Mouse (Mus musculus) spleen, postnatal 10 days (tissue): Measurements from ENCODE around the gene Glipr2.

Experiments
- DNase-seq, 2 experiments: peaks; one replicate each; pipeline ENCODE4 v3.0.0; 2021 to 2022; ENCODE audit warnings: low spot score in 2 of 2

Glipr2 gene

DNA sequence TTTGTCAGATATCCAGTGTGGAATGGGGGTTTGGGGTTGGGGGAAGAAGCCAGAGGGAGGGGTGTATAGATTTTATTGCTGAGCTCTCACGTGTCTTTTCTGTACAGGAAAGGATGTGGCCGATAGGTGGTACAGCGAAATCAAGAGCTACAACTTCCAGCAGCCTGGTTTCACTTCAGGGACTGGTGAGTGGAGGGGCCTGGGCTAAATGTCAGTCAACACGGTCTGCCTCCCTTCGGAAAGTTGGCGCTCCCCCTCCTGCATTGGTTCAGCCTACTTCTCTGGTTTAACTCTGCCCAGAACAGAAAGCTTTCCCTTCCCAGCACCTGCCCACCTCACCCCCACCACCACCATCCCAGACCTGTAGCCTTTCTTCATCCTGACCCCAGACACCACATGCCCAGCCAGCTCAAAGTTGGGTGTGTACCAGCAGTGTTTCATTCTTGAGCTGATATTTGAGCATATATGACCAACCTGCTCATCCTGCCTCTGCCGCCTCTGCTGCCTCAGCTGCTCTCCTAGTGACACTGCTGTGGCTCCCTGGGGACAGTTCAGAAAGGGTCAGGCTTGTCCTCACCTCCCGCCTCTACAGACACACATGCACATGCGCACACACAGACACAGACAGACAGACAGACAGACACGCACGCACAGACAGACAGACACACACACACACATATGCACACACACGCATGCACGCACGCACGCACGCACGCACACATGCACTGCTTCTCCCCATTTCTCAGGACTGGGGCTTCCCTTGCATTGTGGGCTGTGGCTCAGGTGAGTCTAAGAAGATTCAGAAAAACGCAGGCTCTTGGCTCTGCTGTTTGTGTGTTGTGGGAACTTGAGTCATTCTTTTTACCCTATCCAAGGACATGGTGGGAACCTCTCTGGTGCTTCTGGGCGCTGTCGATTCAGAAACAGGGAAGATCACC, 13.5 kb downstream of the Glipr2 start:
- DNase-seq: no peak

DNA sequence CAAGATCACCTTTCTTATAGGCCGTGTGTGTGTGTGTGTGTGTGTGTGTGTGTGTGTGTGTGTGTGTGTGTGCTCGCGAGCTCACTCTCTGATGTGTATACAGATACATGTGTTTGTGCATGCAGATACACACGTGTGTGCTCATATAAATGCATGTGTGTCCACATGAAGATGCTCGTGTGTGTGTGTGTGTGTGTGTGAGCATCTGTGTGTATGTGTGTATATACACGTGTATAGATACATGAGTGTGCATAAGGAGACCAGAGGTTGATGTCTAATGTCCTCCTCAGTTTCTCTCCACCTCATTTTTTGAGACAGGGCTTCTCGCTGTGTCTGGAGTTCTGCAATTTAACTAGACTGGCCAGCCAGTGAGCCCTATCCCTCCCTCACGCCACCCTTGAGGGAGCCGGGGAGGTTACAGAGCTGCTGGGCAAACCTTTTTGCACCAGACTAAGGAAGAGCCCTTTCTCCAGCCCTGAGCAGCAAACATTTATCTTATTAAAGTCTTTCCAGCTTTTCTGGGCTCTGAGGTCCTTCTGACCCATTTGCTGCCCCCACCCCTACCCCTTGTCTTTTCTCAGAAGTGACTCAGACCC, 14.4 kb downstream of the Glipr2 start:
- DNase-seq: no peak

DNA sequence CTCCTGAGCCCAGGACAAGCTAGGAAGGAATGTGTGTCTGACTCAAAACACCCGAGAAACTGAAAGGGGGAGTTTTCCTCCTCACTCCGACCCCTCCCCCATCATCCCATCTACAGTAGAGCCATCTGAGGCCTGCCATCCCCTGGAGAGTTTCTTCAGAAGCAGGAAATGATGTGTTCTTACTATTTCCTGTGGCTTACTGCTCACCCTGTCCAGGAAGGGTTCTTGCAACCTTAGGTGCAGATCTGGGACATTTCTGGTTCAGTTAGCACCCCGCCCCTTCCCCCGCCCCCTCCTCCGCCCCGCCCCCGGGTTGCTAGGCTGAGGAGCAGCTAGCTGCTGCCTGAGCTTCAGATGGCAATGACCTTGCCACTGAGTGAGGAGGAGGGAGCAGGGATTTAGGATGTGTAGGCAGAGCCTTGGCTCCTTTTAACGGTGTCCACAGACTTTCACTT, 15.0 kb downstream of the Glipr2 start:
- peak; percentile 22 to 49 for DNase-seq

DNA sequence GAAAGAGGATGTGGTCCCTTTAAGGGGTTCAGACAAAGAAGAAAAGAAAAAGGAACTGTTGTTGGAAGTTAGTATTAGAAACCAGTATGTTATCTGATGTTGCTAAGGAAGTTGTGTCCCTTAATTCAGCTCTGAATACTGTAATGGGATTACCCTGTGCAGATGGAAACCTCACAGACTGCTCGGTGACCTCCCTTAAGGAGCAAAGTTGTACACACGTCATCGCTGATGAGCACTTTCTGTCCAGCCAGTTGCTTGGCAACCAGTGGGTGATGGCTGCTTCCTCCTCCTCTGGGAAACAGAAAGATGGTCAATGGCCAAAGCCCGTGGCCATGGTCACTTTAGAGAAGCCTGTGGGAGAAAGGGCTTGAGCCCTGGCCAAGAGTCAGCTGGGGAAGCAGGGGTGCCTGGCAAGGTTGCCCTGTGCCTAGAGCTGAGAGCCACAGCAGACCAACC, 16.4 kb downstream of the Glipr2 start:
- peak in 1 of 2 experiments; percentile 26 for DNase-seq

DNA sequence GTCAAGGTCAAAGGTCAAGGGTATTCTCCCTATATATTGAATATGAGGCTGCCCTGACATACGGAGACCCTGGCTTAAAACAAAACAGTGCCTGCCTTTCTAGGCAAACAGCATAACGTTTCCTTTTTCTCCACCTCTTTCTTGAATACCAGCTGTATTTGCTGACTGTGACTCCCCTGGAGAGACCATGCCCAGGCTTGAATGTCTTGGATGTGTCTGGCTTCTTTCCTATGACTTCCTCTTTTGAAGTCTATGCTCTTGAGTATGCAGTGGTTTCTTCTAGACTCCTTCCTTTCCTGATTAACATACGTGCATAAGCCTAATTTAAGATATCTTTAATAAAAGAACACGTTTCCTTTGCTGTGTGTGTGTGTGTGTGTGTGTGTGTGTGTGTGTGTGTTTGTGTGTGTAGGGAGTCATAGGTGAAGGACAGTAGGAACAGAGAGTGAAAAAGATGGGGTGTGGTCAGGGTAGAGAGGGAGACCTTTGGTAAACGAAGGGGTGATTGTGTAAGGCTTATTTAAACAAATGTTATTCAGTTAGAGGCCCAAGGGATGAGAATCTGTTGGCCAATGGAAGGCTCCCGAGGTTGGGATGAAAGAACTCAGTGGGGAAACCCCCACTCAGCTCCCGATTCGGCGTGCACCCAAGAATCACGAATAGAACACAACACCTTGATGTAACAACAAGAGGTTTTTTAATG, 17.9 kb downstream of the Glipr2 start:
- no peak for DNase-seq

DNA sequence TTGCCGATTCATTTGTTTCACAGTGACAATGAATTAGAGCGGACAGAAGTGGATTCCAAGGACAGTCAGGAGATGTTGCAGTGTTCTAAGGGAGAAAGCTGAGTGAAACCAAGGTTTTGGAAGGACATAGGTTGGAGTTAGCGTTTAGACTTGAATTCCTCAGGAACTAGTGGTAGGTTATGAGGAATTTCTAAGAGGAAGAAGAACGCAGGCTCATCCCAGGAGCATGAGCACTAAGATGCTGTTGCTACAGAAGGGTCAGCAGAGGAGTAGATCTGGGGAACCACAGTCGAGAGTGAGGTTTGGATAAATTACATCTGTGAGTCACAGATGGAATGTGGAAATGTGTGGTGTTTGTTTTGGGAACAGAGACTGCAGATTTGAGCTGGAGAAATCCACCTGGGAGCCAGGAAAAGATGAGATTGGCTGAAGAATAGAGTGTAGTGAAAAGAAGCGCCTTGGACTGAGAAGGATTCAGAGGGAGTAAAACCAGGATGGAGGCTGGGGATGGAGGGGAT, 19.1 kb downstream of the Glipr2 start:
- no peak for DNase-seq

DNA sequence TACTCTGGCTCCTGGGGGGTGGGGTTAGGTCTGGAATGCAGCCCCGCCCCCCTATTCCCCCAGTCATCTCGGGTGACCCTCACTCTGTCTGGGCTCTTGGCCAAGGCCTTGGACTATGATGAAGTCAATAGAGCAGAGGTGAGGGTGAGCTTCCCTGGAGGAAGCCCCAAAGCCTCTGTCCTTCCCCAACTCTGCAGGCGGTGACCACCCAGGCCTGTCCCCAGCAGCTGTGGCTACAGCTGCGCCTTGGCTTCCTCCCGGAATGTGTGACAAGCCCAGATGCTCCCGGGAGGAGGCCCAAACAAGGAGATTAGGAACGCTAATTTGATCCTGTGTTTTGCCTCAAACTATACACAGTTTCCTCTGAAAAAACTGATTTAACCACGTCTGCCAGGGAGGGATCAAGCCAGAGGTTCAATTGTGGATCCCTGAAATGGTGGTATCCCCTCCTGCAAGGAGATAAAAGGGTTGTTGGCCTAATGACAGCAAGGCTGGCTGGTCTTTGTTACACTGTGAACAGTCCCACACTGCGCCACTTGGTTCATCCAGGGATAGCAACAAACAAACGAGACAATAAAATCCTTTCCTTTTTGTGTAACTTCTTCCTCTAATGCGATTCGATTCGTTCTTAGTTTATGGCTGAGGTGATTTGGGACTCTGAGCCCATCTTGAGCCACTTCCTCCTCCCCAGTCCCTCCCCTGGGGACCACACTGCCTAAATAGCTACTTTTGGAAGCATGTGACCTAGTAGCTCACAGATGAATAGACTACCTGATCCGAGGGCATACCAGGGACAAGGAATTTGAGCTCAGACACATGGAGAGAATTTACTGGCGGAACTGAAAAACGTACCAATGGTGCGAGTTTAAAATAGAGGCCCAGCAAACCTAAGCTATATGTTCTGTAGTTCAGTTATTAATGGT, 21.6 kb downstream of the Glipr2 start:
- DNase-seq: no peak

DNA sequence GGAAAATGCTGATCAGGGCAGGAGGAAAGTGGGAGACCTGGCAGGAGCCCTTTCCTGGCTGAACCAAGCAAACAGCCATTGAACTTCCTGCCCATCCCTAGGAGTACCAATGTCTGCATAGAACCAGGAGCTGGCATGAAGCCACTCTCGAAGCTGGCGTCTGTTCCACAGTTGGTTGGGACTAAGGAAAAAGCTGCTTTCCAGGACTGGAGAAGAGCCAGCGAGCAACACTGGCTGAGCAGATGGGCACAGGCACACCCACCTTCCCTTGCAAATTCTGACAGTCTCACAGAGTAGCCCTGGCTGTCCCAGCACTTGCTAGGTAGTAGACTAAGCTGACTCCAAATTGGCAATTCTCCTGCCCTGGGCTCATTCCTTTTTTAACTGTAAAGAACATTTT, 22.5 kb downstream of the Glipr2 start:
- peak in 1 of 2 experiments; percentile 23 for DNase-seq

DNA sequence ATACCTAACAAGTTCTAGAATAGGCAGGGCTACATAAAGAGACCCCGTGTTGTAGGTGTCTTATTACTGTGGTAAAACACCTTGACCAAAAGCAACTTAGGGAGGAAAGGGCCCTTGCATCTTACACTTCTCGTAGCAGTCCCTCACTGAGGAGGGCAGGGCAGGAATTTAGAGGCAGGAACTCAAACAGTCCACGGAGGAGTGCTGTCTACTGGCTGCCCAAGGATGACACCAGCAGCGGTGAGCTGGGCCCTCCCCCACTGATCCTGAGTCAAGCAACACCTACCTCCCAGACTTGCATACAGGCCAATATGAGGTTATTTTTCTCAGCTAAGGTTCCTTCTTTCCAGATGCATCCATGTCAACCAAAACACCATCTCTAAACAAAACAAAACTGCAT, 23.0 kb downstream of the Glipr2 start:
- DNase-seq: no peak

DNA sequence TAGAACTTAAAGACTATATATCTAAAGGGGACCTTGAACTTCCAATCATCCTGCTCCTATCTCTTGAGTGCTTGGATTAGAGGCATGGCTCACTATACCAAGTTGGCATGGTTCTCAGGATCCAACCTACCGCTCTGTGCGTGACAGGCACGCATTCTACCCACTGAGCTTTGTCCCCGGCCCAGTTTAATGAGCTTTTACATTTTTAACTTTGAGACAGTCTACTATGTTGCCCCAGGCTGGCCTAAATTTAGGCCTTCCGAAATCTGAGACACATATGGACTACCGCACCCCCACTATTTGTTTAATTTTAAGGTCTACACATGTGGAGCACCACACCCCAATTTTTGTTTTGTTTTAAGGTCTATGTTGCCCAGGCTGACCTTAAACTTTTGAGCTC, 23.6 kb downstream of the Glipr2 start:
- no peak for DNase-seq

DNA sequence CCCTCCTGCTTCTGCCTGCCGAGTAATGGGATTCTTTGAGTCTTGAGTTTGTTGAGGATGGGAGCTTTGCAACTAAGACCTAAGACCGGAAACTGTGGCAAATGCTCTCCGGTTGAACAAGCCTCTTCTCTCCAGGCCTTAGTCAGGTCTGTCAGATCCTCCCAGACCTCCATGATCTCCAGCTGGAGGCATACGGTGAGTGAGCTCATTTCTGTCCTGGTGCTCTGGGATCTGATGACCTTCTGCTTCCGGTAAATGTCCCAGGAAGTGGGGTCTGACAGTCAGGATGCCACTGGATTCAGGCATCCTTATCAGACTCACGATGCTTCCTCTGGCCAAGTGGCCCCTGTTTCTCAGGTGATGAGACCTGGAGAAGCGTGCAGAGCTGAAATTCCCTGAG, 24.1 kb downstream of the Glipr2 start:
- no peak for DNase-seq

DNA sequence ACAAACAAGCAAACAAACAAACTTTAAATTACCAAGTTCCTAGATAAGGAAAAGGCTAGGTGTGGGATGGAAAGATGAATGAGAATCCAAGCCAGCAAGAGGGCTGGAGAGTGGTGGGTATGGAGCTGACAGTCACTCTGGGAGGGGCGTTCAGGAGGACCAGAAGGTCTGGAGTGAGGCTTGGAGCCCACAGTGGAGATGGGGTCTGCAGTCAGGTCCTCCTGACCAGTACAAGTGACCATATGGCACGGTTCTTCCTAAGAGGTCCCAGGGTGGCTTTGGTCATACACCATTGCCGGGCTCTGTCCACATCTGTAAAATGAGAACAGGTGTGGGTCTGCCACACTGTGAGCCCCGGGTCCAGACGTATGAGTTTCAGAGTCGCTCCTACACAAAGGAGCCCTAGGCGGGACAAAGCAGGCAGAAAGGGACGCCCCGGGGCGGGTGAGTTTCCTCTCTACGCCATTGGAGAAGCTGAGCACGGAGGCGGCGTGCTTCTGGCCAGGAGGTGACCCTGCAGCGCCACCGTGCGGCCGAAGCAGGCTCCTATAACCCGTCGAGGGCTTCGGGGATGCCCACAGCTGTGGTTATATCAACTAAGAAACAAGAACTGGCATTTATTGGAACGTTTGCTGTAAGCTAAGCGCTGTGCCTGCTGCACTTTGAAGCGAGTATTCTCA, 25.0 kb downstream of the Glipr2 start:
- DNase-seq: peak; percentile 95 to 97

DNA sequence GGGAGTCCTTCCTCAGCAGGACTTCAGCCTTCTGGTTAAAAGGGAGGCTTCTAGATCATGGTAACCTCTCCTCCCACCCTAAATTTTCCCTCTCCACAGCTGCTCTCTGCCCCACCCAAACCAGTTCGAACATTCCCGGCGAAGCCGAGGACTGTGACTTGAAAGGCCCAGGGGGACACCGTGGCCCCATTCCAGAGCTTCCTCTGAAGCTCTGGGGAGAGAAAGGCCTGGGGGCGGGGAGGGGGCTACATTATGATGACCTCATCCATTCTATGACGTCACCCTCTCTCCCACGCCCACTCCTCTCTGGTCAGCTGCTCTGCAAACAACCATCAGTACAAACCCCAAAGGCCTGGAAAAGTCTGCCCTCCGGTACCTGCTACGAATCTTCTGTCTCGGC, 26.0 kb downstream of the Glipr2 start, which contains the start of gene Ccin:
Gene Ccin, plus strand, starts transcription at position 303 of the 400 bp plus-strand sequence.
- no peak for DNase-seq

DNA sequence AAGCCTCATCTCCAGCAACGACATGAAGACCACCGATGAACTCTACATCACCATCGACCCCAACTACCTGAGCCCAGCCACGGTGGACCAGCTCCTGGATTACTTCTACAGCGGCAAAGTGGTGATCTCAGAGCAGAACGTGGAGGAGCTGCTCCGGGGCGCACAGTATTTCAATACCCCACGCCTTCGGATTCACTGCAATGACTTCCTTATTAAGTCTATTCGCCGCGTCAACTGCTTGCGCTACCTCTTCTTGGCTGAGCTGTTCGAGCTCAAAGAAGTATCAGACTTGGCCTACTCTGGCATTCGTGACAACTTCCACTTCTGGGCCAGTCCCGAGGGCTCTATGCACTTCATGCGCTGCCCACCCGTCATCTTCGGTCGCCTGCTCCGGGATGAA, 26.6 kb downstream of the Glipr2 start:
- no peak for DNase-seq

DNA sequence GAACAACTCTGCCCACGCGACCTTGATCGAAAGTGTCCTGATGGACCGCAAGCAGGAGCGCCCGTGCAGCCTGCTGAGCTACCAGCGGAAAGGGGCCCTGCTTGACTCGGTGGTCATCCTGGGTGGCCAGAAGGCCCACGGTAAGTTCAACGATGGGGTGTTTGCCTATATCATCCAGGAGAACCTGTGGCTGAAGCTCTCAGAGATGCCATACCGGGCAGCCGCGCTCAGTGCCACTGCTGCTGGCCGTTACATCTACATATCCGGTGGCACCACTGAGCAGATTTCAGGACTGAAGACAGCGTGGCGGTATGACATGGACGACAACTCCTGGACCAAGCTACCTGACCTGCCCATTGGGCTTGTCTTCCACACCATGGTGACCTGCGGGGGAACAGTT, 27.1 kb downstream of the Glipr2 start:
- no peak for DNase-seq

DNA sequence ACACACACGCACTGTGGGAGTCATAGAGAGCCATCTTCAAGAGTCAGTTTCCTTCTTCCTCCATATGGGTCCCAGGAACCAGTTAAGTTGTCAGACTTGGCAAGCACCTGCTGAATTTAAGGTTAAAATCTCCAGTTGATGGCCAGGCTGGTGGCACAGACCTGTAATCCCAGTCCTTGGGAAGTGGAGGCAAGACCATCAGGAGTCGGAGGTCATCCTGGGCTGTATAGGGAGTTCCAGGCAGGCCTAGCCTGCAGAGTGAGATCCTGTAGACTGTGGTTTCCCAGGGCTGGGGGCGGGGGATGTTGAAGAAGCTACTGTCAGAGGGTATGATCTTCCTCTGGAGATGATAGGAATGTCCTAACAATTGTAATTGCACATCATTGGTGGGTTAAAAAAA, 31.8 kb downstream of the Glipr2 start:
- no peak for DNase-seq

DNA sequence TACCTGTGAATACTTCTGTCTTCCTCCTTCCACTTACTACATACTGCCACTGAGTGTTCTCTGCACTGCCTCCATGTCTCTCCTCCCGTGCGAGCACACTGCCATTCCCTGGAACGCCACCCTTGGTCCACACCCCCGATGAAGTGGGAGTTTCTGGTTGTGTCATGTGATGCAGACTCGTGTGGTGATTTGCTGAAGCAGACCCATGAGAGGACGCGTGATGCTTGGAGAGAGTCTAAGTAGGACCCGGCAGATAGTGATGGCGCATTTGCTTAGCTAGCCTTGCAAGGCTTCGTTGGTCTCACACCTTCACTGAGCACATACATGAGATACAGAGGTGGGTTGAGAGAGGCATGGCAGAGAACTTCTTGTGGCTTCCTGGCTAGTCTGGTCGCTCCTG, 35.9 kb downstream of the Glipr2 start:
- no peak for DNase-seq

DNA sequence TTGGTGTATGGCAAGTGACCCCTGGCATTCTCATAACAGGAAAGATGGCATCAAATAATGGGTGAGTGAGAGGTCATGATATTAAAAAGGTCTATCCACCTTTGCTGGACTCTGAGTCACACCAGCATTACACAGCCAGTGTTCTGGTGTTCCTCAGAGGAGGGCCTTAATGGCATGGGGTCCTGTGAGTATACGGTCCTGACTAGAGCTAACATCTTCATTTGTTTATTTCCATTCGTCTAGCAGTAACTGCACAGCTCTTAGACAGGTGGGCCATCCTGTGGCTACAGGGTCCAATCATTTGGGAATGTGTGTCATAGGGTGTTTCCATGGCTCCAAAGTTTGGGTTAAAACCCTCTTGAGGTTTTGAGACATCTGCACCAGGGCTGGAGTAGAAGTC, 37.1 kb downstream of the Glipr2 start:
- no peak for DNase-seq

DNA sequence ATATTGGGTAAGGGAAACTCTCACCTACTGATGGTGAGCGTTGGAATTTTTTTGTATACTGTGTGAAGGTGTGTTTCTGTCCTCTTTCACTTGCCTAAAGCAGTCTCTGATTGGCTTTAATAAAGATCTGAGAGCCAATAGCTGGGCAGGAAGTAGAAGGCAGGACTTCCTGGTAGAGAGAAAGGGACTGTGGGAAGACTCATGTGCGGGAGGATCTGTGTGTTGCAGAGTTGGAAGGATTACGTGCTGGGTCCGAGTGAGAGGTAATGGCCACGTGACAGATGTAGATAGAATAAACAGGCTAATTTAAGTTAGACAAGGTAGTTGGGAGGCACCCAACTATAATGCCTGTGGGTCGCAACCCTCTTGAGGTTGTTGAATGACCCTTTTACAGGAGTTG, 46.4 kb downstream of the Glipr2 start:
- peak in 1 of 2 experiments; percentile 43 for DNase-seq

DNA sequence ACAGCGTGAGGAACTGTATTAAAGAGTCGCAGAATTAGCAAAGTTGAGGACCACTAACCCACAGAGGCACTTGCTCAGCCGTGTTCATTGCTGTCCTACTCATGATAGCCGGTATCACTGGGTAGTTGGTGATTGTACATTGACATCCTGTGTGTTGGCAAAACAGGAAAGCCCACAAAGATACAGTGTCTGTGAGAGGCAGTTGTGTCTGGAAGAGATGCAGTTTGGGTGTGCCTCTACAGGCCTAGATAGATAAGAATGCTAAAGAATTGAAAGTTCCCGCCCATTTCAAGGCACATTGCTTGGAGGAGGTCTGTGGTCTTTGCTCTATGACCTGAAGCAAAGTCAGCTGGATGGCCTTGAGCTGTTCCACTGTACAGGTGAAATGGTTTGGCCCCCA, 46.9 kb downstream of the Glipr2 start, which contains the start of gene Clta:
Gene Clta, plus strand, starts transcription at position 327 of the 400 bp plus-strand sequence.
- DNase-seq: peak; percentile 36 to 46
